8 mouse cellular contexts compared by ENCODE assay signal in genomic region chr11:89839671-89840327, GRCm38 (mm10).
DNase-seq lines count a peak whose midpoint lies in the region; ATAC-seq and TF ChIP-seq lines count a peak whose summit lies in the region.

No protein-coding gene starts in this region.

- 13% methylated on average over 6 of the region's 6 CpGs for WGBS in cerebellum, adult 2 months
- 29% methylated on average over 6 of the region's 6 CpGs for WGBS in neural tube, embryonic 11.5 days
- WGBS in hindbrain, embryonic 12.5 days, result 21% methylated on average over 6 of the region's 6 CpGs
- WGBS in midbrain, embryonic 13.5 days, result 17% methylated on average over 6 of the region's 6 CpGs

- no peak for TF ChIP-seq POLR2A in cerebellum, adult 2 months (IDR thresholded peaks at IDR 0.05; ENCODE audit: borderline replicate concordance, insufficient read depth, low read length)

- no peaks in the 10 kb centered on the region for H3K4me1 ChIP-seq in cerebellum, adult 2 months (ENCODE audit: control insufficient read depth, insufficient read depth, low read length)
- H3K4me1 ChIP-seq in neural tube, embryonic 11.5 days (ENCODE audit: control insufficient read depth, insufficient read depth, low read length), result no peaks in the 10 kb centered on the region
- H3K4me1 ChIP-seq in hindbrain, embryonic 12.5 days, result peaks cover 10% of the 10 kb centered on the region
- peaks cover 13% of the 10 kb centered on the region for H3K4me1 ChIP-seq in midbrain, embryonic 13.5 days (replicated peaks)

- no peaks in the 10 kb centered on the region for H3K36me3 ChIP-seq in neural tube, embryonic 11.5 days (ENCODE audit: control insufficient read depth, insufficient read depth, low read length)
- H3K36me3 ChIP-seq in hindbrain, embryonic 12.5 days, result no peaks in the 10 kb centered on the region
- no peaks in the 10 kb centered on the region for H3K36me3 ChIP-seq in midbrain, embryonic 13.5 days

- DNase-seq in cerebellum, adult 2 months, result peak; percentile 7 to 22
- DNase-seq in cerebellum, adult 11 months, result no peak
- DNase-seq in neural tube, embryonic 11.5 days (ENCODE audit: low spot score), result no peak
- DNase-seq in neural tube, embryonic 10.5 days (ENCODE audit: extremely low spot score, low spot score), result no peak
- DNase-seq in thymus, postnatal 4 days, result no peak
- no peak for DNase-seq in adrenal gland, adult (ENCODE audit: inconsistent age in 2 of 2, low spot score in 1 of 2)

- ATAC-seq in neural tube, embryonic 11.5 days (ENCODE audit: insufficient read depth, low FRiP score, low TSS enrichment), result no peak
- no peak for ATAC-seq in hindbrain, embryonic 12.5 days (ENCODE audit: low FRiP score)
- ATAC-seq in midbrain, embryonic 13.5 days, result peak; percentile 63; the same call in 1 of the 2 replicates

- H3K27me3 ChIP-seq in cerebellum, adult 2 months (ENCODE audit: control insufficient read depth, insufficient read depth, low read length), result no peaks in the 10 kb centered on the region
- no peaks in the 10 kb centered on the region for H3K27me3 ChIP-seq in neural tube, embryonic 11.5 days (ENCODE audit: control insufficient read depth, insufficient read depth, low read length)
- H3K27me3 ChIP-seq in hindbrain, embryonic 12.5 days, result no peaks in the 10 kb centered on the region
- no peaks in the 10 kb centered on the region for H3K27me3 ChIP-seq in midbrain, embryonic 13.5 days

- no peak overlapping the region for H3K4me3 ChIP-seq in cerebellum, adult 2 months (replicated peaks; ENCODE audit: insufficient read depth, low read depth, low read length)
- H3K4me3 ChIP-seq in neural tube, embryonic 11.5 days (ENCODE audit: low read depth, low read length), result no peak overlapping the region
- H3K4me3 ChIP-seq in hindbrain, embryonic 12.5 days, result no peak overlapping the region
- no peak overlapping the region for H3K4me3 ChIP-seq in midbrain, embryonic 13.5 days (replicated peaks)

- H3K27ac ChIP-seq in cerebellum, adult 2 months (ENCODE audit: insufficient read depth, low read length), result no peak overlapping the region
- 0 out of 2 replicates have a peak overlapping the region, but pooled peaks have one; percentile 17 for H3K27ac ChIP-seq in neural tube, embryonic 11.5 days (ENCODE audit: low read depth, low read length)
- H3K27ac ChIP-seq in hindbrain, embryonic 12.5 days, result peak overlapping the region; percentile 49
- peak overlapping the region; percentile 17; the same call in 1 of the 2 replicates for H3K27ac ChIP-seq in midbrain, embryonic 13.5 days

- TF ChIP-seq CTCF in cerebellum, adult 2 months (IDR thresholded peaks at IDR 0.05; ENCODE audit: borderline replicate concordance, insufficient read depth, low read depth, low read length), result no peak

- H3K4me2 ChIP-seq in neural tube, embryonic 11.5 days (ENCODE audit: low read depth), result no peak overlapping the region
- H3K4me2 ChIP-seq in hindbrain, embryonic 12.5 days (replicated peaks), result no peak overlapping the region
- no peak overlapping the region for H3K4me2 ChIP-seq in midbrain, embryonic 13.5 days (replicated peaks)

- no peak overlapping the region for H3K9ac ChIP-seq in neural tube, embryonic 11.5 days (ENCODE audit: low read length)
- no peak overlapping the region for H3K9ac ChIP-seq in hindbrain, embryonic 12.5 days
- 0 out of 2 replicates have a peak overlapping the region, but pooled peaks have one; percentile 15 for H3K9ac ChIP-seq in midbrain, embryonic 13.5 days (replicated peaks)

- H3K9me3 ChIP-seq in neural tube, embryonic 11.5 days (ENCODE audit: control insufficient read depth, low read length), result no peaks in the 10 kb centered on the region
- H3K9me3 ChIP-seq in hindbrain, embryonic 12.5 days (replicated peaks), result no peaks in the 10 kb centered on the region
- no peaks in the 10 kb centered on the region for H3K9me3 ChIP-seq in midbrain, embryonic 13.5 days

Comparison
In these comparisons a context has a peak if more than half of its experiments do, and no peak if none do; other contexts are left out.
1. DNase-seq: peak in cerebellum, adult 2 months (2 of 2); none in cerebellum, adult 11 months (single experiment), neural tube, embryonic 11.5 days (single experiment), neural tube, embryonic 10.5 days (single experiment), thymus, postnatal 4 days (single experiment) and adrenal gland, adult (0 of 2).